Mouse (Mus musculus): ENCODE data around the gene Gh. TPM values are rescaled to one million over a fixed set of nuclear protein-coding genes. Genes with fewer than 3 reads are reported as not detected.

The Gh gene
- total RNA-seq, 2 experiments from 2014 or later, result not detected

GRCm38 (mm10) chr11:106271794-106272643 lies 29.6 kb downstream of the Gh start:
- 0 out of 2 replicates have a peak, but pooled peaks have one; percentile 7 for ATAC-seq (replicated peaks; ENCODE audit: poor library complexity)

- no peak for ATAC-seq (replicated peaks; ENCODE audit: poor library complexity)
These were observed 30.4 kb downstream of the Gh start for GRCm38 (mm10) chr11:106271131-106271793.

- no peak for ATAC-seq (replicated peaks; ENCODE audit: poor library complexity)
These were observed 32.6 kb downstream of the Gh start for GRCm38 (mm10) chr11:106269060-106269431.

GRCm38 (mm10) chr11:106268326-106269059 lies 33.2 kb downstream of the Gh start:
- no peak for ATAC-seq (replicated peaks; ENCODE audit: poor library complexity)

- ATAC-seq (replicated peaks; ENCODE audit: poor library complexity), result no peak
These were observed 33.8 kb downstream of the Gh start for GRCm38 (mm10) chr11:106267871-106268270.

GRCm38 (mm10) chr11:106267311-106267852 lies 34.3 kb downstream of the Gh start:
- peak; percentile 62 for ATAC-seq (replicated peaks; ENCODE audit: poor library complexity)

- ATAC-seq (replicated peaks; ENCODE audit: poor library complexity), result no peak
These were observed 35.2 kb downstream of the Gh start for GRCm38 (mm10) chr11:106266431-106266830.

GRCm38 (mm10) chr11:106265570-106265969 lies 36.1 kb downstream of the Gh start:
- ATAC-seq (replicated peaks; ENCODE audit: poor library complexity), result no peak

- no peak for ATAC-seq (replicated peaks; ENCODE audit: poor library complexity)
These were observed 36.7 kb downstream of the Gh start for GRCm38 (mm10) chr11:106264988-106265387.

- no peak for ATAC-seq (replicated peaks; ENCODE audit: poor library complexity)
These were observed 37.7 kb downstream of the Gh start for GRCm38 (mm10) chr11:106263963-106264362.

GRCm38 (mm10) chr11:106260826-106261450 lies 40.7 kb downstream of the Gh start:
- ATAC-seq (replicated peaks; ENCODE audit: poor library complexity), result no peak

- ATAC-seq (replicated peaks; ENCODE audit: poor library complexity), result no peak
These were observed 44.9 kb downstream of the Gh start for GRCm38 (mm10) chr11:106256775-106257174.

GRCm38 (mm10) chr11:106255685-106256451 lies 45.8 kb downstream of the Gh start, which contains the start of the genes Ftsj3 and Psmc5:
Gene Ftsj3, minus strand, starts transcription at chr11:106256079.
Gene Psmc5, plus strand, starts transcription at chr11:106256154.
- peak; percentile 91 for ATAC-seq (replicated peaks; ENCODE audit: poor library complexity)

GRCm38 (mm10) chr11:106255174-106255573 lies 46.5 kb downstream of the Gh start:
- peak; percentile 27 for ATAC-seq (replicated peaks; ENCODE audit: poor library complexity)

- no peak for ATAC-seq (replicated peaks; ENCODE audit: poor library complexity)
These were observed 46.9 kb downstream of the Gh start for GRCm38 (mm10) chr11:106254767-106255166.

Other genes with a start within 250 kb of the Gh start
- gene Taco1, start 235.8 kb downstream of the Gh start, total RNA-seq (2015), result 5.6 and 6.3 TPM in 2 replicates
- 11.0 and 17.9 TPM in 2 replicates for gene Taco1, start 235.8 kb downstream of the Gh start, total RNA-seq (2017)
- 16.5 and 19.1 TPM in 2 replicates for gene Map3k3, start 217.3 kb downstream of the Gh start, total RNA-seq (2015)
- 23.8 and 31.4 TPM in 2 replicates for gene Map3k3, start 217.3 kb downstream of the Gh start, total RNA-seq (2017)
- 2.6 and 4.4 TPM in 2 replicates for gene Gm10840, start 141.0 kb downstream of the Gh start, total RNA-seq (2015)
- not detected in 2 replicates for gene Gm10840, start 141.0 kb downstream of the Gh start, total RNA-seq (2017)
- gene Limd2, start 141.0 kb downstream of the Gh start, total RNA-seq (2015), result 169 and 172 TPM in 2 replicates
- gene Limd2, start 141.0 kb downstream of the Gh start, total RNA-seq (2017), result 37.4 and 40.8 TPM in 2 replicates
- 27.0 and 31.6 TPM in 2 replicates for gene Strada, start 99.7 kb downstream of the Gh start, total RNA-seq (2015)
- gene Strada, start 99.7 kb downstream of the Gh start, total RNA-seq (2017), result 20.1 and 21.7 TPM in 2 replicates
- 41.7 and 51.3 TPM in 2 replicates for gene Ccdc47, start 85.5 kb downstream of the Gh start, total RNA-seq (2015)
- 138 and 195 TPM in 2 replicates for gene Ccdc47, start 85.5 kb downstream of the Gh start, total RNA-seq (2017)
- 39.8 and 47.9 TPM in 2 replicates for gene Ddx42, start 84.9 kb downstream of the Gh start, total RNA-seq (2015)
- gene Ddx42, start 84.9 kb downstream of the Gh start, total RNA-seq (2017), result 68.8 and 101 TPM in 2 replicates
- gene Ftsj3, start 45.8 kb downstream of the Gh start, total RNA-seq (2015), result 45.5 and 45.7 TPM in 2 replicates
- 151 and 191 TPM in 2 replicates for gene Ftsj3, start 45.8 kb downstream of the Gh start, total RNA-seq (2017)
- gene Psmc5, start 45.7 kb downstream of the Gh start, total RNA-seq (2015), result 52.0 and 54.1 TPM in 2 replicates
- 110 and 120 TPM in 2 replicates for gene Psmc5, start 45.7 kb downstream of the Gh start, total RNA-seq (2017)
- gene Smarcd2, start 28.9 kb downstream of the Gh start, total RNA-seq (2015), result 62.9 and 63.5 TPM in 2 replicates
- 216 and 275 TPM in 2 replicates for gene Smarcd2, start 28.9 kb downstream of the Gh start, total RNA-seq (2017)
- 2.2 and 2.3 TPM in 2 replicates for gene Tcam1, start 25.2 kb downstream of the Gh start, total RNA-seq (2015)
- gene Tcam1, start 25.2 kb downstream of the Gh start, total RNA-seq (2017), result 1.6 and 1.7 TPM in 2 replicates
- 47.2 and 51.9 TPM in 2 replicates for gene Cd79b, start 12.9 kb upstream of the Gh start, total RNA-seq (2015)
- gene Cd79b, start 12.9 kb upstream of the Gh start, total RNA-seq (2017), result 29.6 and 30.9 TPM in 2 replicates
- 0.12 TPM in 1 of 2 replicates, not detected in the other for gene Scn4a, start 51.4 kb upstream of the Gh start, total RNA-seq (2015)
- gene Scn4a, start 51.4 kb upstream of the Gh start, total RNA-seq (2017), result 0.03 TPM in 1 of 2 replicates, not detected in the other
- not detected in 2 replicates for gene Prr29, start 63.6 kb upstream of the Gh start, total RNA-seq (2015)
- not detected in 2 replicates for gene Prr29, start 63.6 kb upstream of the Gh start, total RNA-seq (2017)
- 59.9 and 60.3 TPM in 2 replicates for gene Icam2, start 86.2 kb upstream of the Gh start, total RNA-seq (2015)
- gene Icam2, start 86.2 kb upstream of the Gh start, total RNA-seq (2017), result 87.1 and 123 TPM in 2 replicates
- 54.0 and 58.6 TPM in 2 replicates for gene Ern1, start 186.0 kb upstream of the Gh start, total RNA-seq (2015)
- gene Ern1, start 186.0 kb upstream of the Gh start, total RNA-seq (2017), result 45.6 and 50.2 TPM in 2 replicates